ENCODE assay signal across 8 mouse cellular contexts in the genomic region with DNA sequence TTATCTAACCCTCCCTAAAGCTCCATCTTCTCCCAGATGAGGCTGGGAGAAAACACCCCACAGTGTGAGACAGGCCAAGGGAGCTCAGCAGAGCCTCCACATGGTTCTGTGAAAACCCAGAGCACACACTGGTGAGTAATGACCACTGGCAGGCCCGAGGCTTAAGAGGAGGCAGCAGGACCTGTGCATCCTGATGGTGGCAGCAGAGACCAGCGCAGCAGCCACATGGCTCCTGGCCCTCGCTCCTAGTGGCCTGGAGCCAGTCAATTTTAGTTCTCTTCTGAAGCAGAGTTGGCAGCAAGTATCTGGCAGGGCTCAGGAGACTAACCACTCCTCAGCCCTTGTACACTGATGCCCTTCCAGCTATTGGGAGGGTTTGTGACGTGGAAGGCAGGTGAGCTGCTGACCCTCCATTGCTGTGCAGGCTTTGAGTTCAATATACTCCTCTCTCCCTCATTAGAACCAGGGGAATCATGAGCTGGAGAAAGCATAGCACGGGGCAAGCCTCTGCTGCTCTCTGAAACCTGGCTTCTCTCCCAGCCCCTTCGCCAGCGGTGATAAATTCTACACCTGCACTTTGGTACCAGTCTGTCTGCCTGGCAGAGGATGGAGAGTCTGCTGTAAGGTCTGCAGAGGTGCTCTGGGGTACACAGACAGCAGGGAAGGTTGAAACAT. TPM values are rescaled to one million over a fixed set of nuclear protein-coding genes. Genes with fewer than 3 reads are reported as not detected.
DNase-seq lines count a peak whose midpoint lies in the region; ATAC-seq lines count a peak whose summit lies in the region.

No protein-coding gene starts in this region.

- no peak overlapping the region for H3K4me3 ChIP-seq in liver, embryonic 15.5 days (replicated peaks)

- WGBS in liver, embryonic 15.5 days (ENCODE audit: insufficient replicate concordance) = 40% methylated on average over 7 of the region's 7 CpGs

- no peaks in the 10 kb centered on the region for H3K27me3 ChIP-seq in liver, embryonic 15.5 days

- no peaks in the 10 kb centered on the region for H3K4me1 ChIP-seq in liver, embryonic 15.5 days (replicated peaks)

- H3K4me2 ChIP-seq in liver, embryonic 15.5 days = no peak overlapping the region

- H3K27ac ChIP-seq in liver, embryonic 15.5 days (replicated peaks) = no peak overlapping the region

- no peaks in the 10 kb centered on the region for H3K36me3 ChIP-seq in liver, embryonic 15.5 days (replicated peaks)

- no peak overlapping the region for H3K9ac ChIP-seq in liver, embryonic 15.5 days

- ATAC-seq in liver, embryonic 15.5 days (ENCODE audit: insufficient read depth) = 0 out of 2 replicates have a peak, but pooled peaks have one; percentile 5
- ATAC-seq in neutrophil, adult 5-6 weeks (ENCODE audit: extremely low read depth, insufficient number of reproducible peaks, low FRiP score, poor library complexity, severe bottlenecking) = peak; percentile 34; the same call in 1 of the 2 replicates

- peak; percentile 53 for DNase-seq in ES-CJ7 (ENCODE audit: low read depth, low spot score)
- DNase-seq in cerebellum, adult 9-10 months = peak; percentile 96
- DNase-seq in frontal cortex, adult 2 months (ENCODE audit: extremely low spot score in 1 of 2, low spot score in 1 of 2) = peak; percentile 54 to 87
- peak; percentile 76 to 81 for DNase-seq in heart, postnatal 36 days
- peak; percentile 68 to 89 for DNase-seq in layer of hippocampus, adult 18-20 months (ENCODE audit: low spot score in 2 of 2)
- peak; percentile 33 for DNase-seq in urinary bladder, postnatal 10 days (ENCODE audit: low spot score)

- no peaks in the 10 kb centered on the region for H3K9me3 ChIP-seq in liver, embryonic 15.5 days (replicated peaks)

- intact Hi-C loops in heart, postnatal 36 days (cut with DNase I) = loop anchor here (1.0 to 10.0 kb wide), 5 partner anchors 108 to 502 kb away; no protein-coding TSS in a partner anchor

RNA-seq across cellular contexts. Expression of a gene that starts 14.3 kb away (rescaled TPM):
- polyA plus RNA-seq in frontal cortex, adult 2 months (2012; rRNA removed) = 5.5 and 6.9 TPM in 2 replicates
- total RNA-seq in heart, postnatal 36 days (2021) = under 1 TPM; 0.28 to 0.60 TPM
- 1 to 10 TPM; 3.8 to 5.9 TPM for total RNA-seq in layer of hippocampus, adult 18-20 months (2021)
- 2.5 and 3.0 TPM in 2 replicates for polyA plus RNA-seq in liver, embryonic 15.5 days (2015; fragmentation: Nextera tagmentation; extraction: Ambion mirVana)
- 19.3 and 24.9 TPM in 2 replicates for total RNA-seq in neutrophil, adult 5-6 weeks (2017)

Comparison
In these comparisons a context has a peak if more than half of its experiments do, and no peak if none do; other contexts are left out.
1. DNase-seq: peak in every context shown above with its lines; median percentile 96 in cerebellum, adult 9-10 months; 78 in heart, postnatal 36 days; 78 in layer of hippocampus, adult 18-20 months; 70 in frontal cortex, adult 2 months; 53 in ES-CJ7; 33 in urinary bladder, postnatal 10 days.